Mouse (Mus musculus) lung, embryonic 14.5 days (tissue): ENCODE measurements around the gene Gm1043. TPM values are rescaled to one million over a fixed set of nuclear protein-coding genes. Genes with fewer than 3 reads are reported as not detected.

Source experiments
- ATAC-seq: fragments of 200-750 bp; cut with Nextera tagmentation; 2 replicates; pipeline ENCODE4 v1.8.0; 2017; ENCODE audit warnings: mild to moderate bottlenecking, moderate TSS enrichment, moderate library complexity; ENCODE audit not compliant: insufficient read depth
- DNase-seq: peaks from one replicate; pipeline ENCODE4 v3.0.0-alpha.2; 2015
- H3K27ac ChIP-seq: fragments of 300-500 bp; sonication (generic); 2 replicates; pipeline ENCODE4 v1.5.1; 2014; ENCODE audit warnings: low read depth, mild to moderate bottlenecking, moderate library complexity
- H3K27me3 ChIP-seq: fragments of 300-500 bp; sonication (generic); 2 replicates; pipeline ENCODE4 v1.6.1; 2014; ENCODE audit warnings: low read length, control low read depth; ENCODE audit not compliant: insufficient read depth
- H3K36me3 ChIP-seq: fragments of 300-500 bp; sonication (generic); 2 replicates; pipeline ENCODE4 v1.6.1; 2014; ENCODE audit warnings: control low read depth; ENCODE audit not compliant: insufficient read depth
- H3K4me1 ChIP-seq: fragments of 300-500 bp; sonication (generic); 2 replicates; pipeline ENCODE4 v1.6.1; 2014; ENCODE audit warnings: antibody characterized with exemption, control low read depth; ENCODE audit not compliant: insufficient read depth
- H3K4me2 ChIP-seq: fragments of 300-500 bp; sonication (generic); 2 replicates; pipeline ENCODE4 v1.6.1; 2014; ENCODE audit warnings: mild to moderate bottlenecking
- H3K4me3 ChIP-seq: fragments of 300-500 bp; sonication (generic); 2 replicates; pipeline ENCODE4 v1.5.1; 2014; ENCODE audit warnings: low read depth, low read length
- H3K9ac ChIP-seq: fragments of 300-500 bp; sonication (generic); 2 replicates; pipeline ENCODE4 v1.6.1; 2014
- H3K9me3 ChIP-seq: fragments of 300-500 bp; sonication (generic); 2 replicates; pipeline ENCODE4 v1.6.1; 2016; ENCODE audit warnings: low read depth, low read length, control low read depth
- CTCF ChIP-seq: IDR thresholded peaks from 2 replicates; pipeline ENCODE4 v1.5.1; 2016; ENCODE audit warnings: antibody characterized with exemption, low read depth
- WGBS: fragments of 180-500 bp; shearing (Covaris S2); extraction: QIAGEN DNeasy Blood & Tissue Kit; methylation state at CpG from one replicate; pipeline ENCODE4 v1.1.7; 2014; 5-methylcytosine and 5-hydroxymethylcytosine counted together
- polyA plus RNA-seq: library from polyadenylated mRNA; unstranded; fragments of >200 nt; fragmentation: Nextera tagmentation; extraction: Ambion mirVana; gene quantifications from 2 replicates; pipeline ENCODE4 v1.2.1, GENCODE M21; 2014

Gene Gm1043
- polyA plus RNA-seq, 1 experiment from 2014 or later = not detected

DNA sequence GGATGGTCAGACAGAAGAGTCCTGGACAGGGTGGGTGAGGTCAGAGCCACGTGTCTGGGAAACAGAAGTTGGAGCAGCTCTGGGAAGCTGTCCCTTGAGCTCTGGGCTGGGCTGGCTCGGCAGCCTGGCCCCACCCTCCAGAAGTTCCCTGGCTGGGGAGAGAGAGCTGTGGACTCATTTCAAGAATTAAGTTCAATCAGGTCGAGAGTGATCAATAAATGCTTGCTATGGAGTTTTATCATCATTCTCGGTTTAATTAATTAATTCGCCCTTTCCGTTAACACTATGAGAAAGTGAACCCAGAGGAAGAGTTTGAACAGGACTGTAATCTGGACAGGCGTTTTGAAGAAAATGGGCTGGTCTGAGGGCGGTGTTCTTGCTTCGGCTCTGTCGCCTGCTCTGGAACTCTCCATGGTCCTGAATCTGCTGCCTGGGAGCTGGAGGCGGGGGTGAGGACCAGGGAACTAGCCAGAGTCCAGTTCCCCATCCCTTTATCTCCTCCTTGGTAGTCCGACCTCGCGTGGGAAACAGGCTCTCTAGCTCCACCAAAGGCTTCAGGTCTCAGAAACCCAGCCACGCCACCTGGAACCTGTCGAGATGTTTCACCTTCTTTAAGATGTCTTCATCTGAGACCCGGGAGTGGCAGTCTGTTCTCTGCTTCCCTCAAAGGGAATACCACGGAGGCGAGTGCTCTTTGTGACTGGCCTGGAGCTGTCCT lies 158.2 kb downstream of the Gm1043 start:
- no peaks in the 10 kb centered on the region for H3K4me1 ChIP-seq
- H3K9ac ChIP-seq = no peak overlapping the region
- no peaks in the 10 kb centered on the region for H3K9me3 ChIP-seq
- no peak; the same call in 1 of the 2 replicates for ATAC-seq
- DNase-seq = peak; percentile 93
- no peak overlapping the region for H3K4me3 ChIP-seq
- 3% methylated on average over 19 of the region's 19 CpGs for WGBS
- peaks cover 75% of the 10 kb centered on the region for H3K27me3 ChIP-seq
- H3K4me2 ChIP-seq = no peak overlapping the region
- TF ChIP-seq CTCF = 0 out of 2 replicates have a peak, but pooled peaks have one; percentile 5
- H3K27ac ChIP-seq = no peak overlapping the region
- no peaks in the 10 kb centered on the region for H3K36me3 ChIP-seq

DNA sequence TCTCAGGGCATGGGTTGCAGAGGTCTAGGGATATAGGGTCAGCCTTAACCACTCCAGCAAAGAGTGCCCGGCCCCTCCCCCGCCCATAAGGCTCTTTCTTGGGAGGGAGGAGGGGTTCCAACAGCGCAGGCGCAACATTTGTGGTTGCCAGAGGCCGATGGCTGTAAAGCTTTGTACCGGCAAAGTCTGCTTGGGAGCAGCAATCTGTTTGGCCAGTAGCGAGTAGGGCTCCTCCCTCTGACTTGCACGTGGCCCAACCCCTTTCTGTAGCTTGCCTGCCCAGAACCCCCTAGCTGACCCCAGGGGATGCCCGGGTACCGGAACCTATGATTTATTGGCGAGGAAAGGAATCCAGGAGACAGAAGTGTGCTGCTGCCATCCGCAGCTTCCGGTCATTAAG lies 159.0 kb downstream of the Gm1043 start:
- Histone ChIP-seq H3K4me3 (no peak overlapping the region), H3K4me2 (no peak overlapping the region), H3K36me3 (no peaks in the 10 kb centered on the region), H3K27me3 (peaks cover 75% of the 10 kb centered on the region), H3K27ac (no peak overlapping the region), H3K9ac (no peak overlapping the region), H3K4me1 (no peaks in the 10 kb centered on the region), H3K9me3 (no peaks in the 10 kb centered on the region)
- ATAC-seq = no peak
- WGBS = 4% methylated on average over 13 of the region's 13 CpGs
- no peak for TF ChIP-seq CTCF
- peak; percentile 25 for DNase-seq

DNA sequence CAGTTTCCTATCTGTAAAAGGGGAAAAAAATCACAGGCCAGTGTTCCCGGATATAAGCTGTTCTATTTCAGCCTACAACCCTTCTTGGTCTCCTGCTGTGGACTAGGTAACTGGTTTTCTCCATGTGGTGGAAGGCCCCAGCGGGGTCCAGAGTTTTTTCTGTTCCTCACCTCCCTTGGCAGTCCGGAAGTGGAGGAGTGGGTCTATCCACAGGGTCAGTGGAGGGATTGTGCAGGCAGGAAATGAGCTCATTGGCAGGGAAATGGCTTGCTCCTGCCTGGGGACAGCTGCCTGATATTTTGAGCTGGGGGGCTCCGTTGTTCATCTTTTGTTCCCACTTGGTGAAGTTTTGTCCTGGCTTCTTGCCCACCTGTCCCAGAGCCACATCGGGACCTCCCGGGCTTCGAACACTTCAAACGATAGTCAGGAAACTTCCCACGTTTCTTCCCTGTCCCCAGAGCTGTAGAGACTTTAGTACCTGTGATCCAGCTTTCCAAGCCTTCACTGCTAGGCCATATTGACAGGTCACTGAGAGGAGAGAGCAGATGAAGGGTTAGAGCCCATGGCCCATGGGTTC lies 159.6 kb downstream of the Gm1043 start:
- Histone ChIP-seq H3K9me3 (no peaks in the 10 kb centered on the region), H3K27me3 (peaks cover 75% of the 10 kb centered on the region), H3K9ac (no peak overlapping the region), H3K4me2 (peak overlapping the region; percentile 60), H3K4me3 (0 out of 2 replicates have a peak overlapping the region, but pooled peaks have one; percentile 43), H3K27ac (peak overlapping the region; percentile 47; the same call in 1 of the 2 replicates), H3K4me1 (no peaks in the 10 kb centered on the region), H3K36me3 (no peaks in the 10 kb centered on the region)
- ATAC-seq = no peak
- 37% methylated on average over 9 of the region's 9 CpGs for WGBS
- no peak for TF ChIP-seq CTCF
- peak; percentile 44 for DNase-seq

DNA sequence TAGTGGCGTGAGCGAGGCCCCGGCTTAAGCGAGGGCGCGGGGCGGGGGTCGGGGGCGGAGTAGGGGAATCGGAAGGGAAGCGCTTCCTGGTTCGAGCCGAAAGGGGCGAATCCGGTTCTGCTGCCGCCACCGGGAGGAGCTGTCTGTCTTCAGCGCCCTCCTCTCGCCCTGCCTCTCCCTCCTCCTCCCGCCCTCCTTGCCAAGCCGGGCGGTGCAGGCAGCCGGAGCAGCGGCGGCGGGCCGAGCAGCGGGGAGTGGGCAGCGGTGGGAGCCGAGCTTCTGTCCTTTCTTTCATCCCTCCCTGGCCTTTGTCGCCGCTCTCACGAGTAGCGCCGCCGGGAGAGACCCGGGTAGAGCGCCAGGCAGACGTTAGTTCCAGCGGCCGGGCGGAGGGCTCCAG lies 160.5 kb downstream of the Gm1043 start:
- DNase-seq (peak; percentile 68), ATAC-seq (peak; percentile 42)
- Histone ChIP-seq H3K27ac (no peak overlapping the region; the same call in 1 of the 2 replicates), H3K36me3 (no peaks in the 10 kb centered on the region), H3K27me3 (peaks cover 70% of the 10 kb centered on the region), H3K4me3 (peak overlapping the region; percentile 43), H3K4me1 (no peaks in the 10 kb centered on the region), H3K9me3 (no peaks in the 10 kb centered on the region), H3K4me2 (peak overlapping the region; percentile 60), H3K9ac (no peak overlapping the region; the same call in 1 of the 2 replicates)
- TF ChIP-seq CTCF = no peak
- under 1% methylated on average over 42 of the region's 42 CpGs for WGBS

DNA sequence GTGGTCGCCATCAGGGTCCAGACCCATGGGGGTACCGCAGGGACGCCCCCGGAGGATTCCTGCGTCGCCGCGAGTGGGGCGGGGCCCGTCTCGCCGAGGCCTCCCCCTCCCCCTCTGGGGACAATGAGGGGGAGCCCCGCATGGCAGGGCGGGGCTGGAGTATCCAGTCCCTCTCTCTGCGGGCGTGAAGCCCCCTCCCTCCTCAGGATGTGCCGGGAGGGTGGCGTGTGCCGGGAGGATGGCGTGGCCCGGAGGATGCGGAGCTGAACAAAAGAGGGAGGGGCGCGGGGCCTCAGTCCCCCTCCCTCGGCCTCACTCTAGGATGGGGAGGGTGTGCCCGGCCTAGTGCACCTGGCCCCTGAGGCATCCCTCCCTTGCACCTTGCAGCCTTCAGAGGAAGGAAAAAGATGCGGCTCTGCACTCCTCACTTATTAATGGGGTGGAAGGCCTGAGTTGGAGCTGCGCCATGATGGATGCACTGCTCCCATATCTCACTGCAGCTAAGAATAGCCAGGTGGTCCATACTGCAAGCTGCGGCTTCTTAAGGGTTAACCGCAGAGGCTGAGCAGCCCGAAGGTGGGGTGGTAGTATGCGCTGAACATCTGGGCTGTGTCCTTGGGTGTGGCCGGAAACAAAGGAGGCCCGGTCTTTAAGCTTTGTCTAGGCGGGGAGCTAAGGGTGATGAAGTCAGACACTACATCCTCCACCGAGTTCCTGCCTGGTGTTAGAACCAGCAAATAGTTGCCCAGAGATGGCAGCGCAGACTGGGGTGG lies 161.2 kb downstream of the Gm1043 start:
- ATAC-seq (no peak), DNase-seq (peak; percentile 29)
- 1% methylated on average over 31 of the region's 37 CpGs for WGBS
- Histone ChIP-seq H3K4me3 (peak overlapping the region; percentile 43), H3K9me3 (no peaks in the 10 kb centered on the region), H3K4me1 (no peaks in the 10 kb centered on the region), H3K27ac (no peak overlapping the region), H3K4me2 (peak overlapping the region; percentile 60), H3K27me3 (peaks cover 64% of the 10 kb centered on the region), H3K36me3 (no peaks in the 10 kb centered on the region), H3K9ac (no peak overlapping the region; the same call in 1 of the 2 replicates)
- TF ChIP-seq CTCF = no peak

DNA sequence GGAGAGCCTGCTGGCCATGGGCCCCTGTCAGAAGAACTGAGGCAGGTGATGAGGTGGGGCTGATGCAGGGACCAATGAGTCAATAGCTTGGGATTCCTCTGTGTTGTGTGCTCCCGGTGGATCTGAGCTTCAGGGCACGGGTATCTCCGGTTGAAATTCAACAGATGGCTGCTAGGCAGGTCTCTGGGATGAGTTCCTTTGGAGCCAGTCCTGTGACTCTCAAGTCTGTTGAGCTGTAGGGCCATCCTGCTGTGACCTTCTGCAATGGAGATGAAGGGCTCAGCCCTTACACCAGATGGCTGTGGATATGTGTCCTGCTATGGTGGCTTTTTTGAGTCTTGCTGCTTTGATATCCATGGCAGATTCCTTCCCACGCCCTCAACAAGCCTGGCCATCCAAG lies 162.3 kb downstream of the Gm1043 start:
- Histone ChIP-seq H3K9ac (no peak overlapping the region), H3K27ac (no peak overlapping the region), H3K27me3 (peaks cover 52% of the 10 kb centered on the region), H3K9me3 (no peaks in the 10 kb centered on the region), H3K4me2 (no peak overlapping the region), H3K36me3 (no peaks in the 10 kb centered on the region), H3K4me1 (no peaks in the 10 kb centered on the region), H3K4me3 (no peak overlapping the region)
- 31% methylated on average over 4 of the region's 4 CpGs for WGBS
- TF ChIP-seq CTCF = no peak
- DNase-seq = no peak
- ATAC-seq = no peak

DNA sequence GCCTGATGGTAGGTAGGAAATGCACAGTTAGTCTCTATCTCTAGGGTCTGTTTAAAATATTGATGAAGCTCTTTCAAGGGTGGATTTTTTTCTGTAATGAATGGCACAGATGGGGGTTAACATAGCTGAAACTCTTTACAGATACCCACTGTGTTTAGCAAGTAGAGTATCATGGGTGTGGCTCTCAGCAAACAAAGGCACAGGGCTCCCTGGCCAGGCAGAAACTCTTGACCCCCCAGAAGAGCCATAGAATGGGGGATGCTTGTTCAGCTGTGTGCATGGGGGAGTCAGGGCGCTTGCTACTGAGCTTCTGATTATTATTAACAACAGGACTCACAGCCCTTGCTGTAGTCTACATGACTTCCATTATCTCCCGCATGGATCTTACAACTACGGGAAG lies 163.7 kb downstream of the Gm1043 start:
- H3K27me3 ChIP-seq = peaks cover 38% of the 10 kb centered on the region
- WGBS = 78% methylated on average over 3 of the region's 3 CpGs
- no peak overlapping the region for H3K4me2 ChIP-seq
- H3K9me3 ChIP-seq = no peaks in the 10 kb centered on the region
- no peak overlapping the region for H3K4me3 ChIP-seq
- no peaks in the 10 kb centered on the region for H3K36me3 ChIP-seq
- no peaks in the 10 kb centered on the region for H3K4me1 ChIP-seq
- no peak for ATAC-seq
- no peak overlapping the region for H3K27ac ChIP-seq
- H3K9ac ChIP-seq = no peak overlapping the region
- no peak for TF ChIP-seq CTCF
- no peak for DNase-seq
